Mouse (Mus musculus) kidney, embryonic 16.5 days (tissue): ENCODE measurements at regions not wholly inside any gene's neighbourhood (a gene's known extent, or its start where the extent isn't known, plus 50 kb on each side); places are given as distances from the start of the nearest gene placed in this dataset.

ENCODE experiments used
- ATAC-seq: fragments of 200-750 bp; cut with Nextera tagmentation; 2 replicates; pipeline ENCODE4 v1.8.0; 2017; ENCODE audit warnings: moderate TSS enrichment; ENCODE audit not compliant: low FRiP score, low TSS enrichment
- H3K27ac ChIP-seq: fragments of 300-500 bp; sonication (generic); 2 replicates; pipeline ENCODE4 v1.5.1; 2014; ENCODE audit warnings: low read length
- H3K27me3 ChIP-seq: fragments of 300-500 bp; sonication (generic); 2 replicates; pipeline ENCODE4 v1.6.1; 2014; ENCODE audit warnings: low read length, control low read depth, mixed read lengths; ENCODE audit not compliant: insufficient read depth
- H3K36me3 ChIP-seq: fragments of 300-500 bp; sonication (generic); 2 replicates; pipeline ENCODE4 v1.6.1; 2014; ENCODE audit warnings: low read length, control low read depth, mixed read lengths; ENCODE audit not compliant: insufficient read depth
- H3K4me1 ChIP-seq: fragments of 300-500 bp; sonication (generic); 2 replicates; pipeline ENCODE4 v1.6.1; 2014; ENCODE audit warnings: low read length, control low read depth, mixed read lengths; ENCODE audit not compliant: insufficient read depth
- H3K4me2 ChIP-seq: fragments of 300-500 bp; sonication (generic); replicated peaks from 2 replicates; pipeline ENCODE4 v1.6.1; 2014; ENCODE audit warnings: low read depth, low read length
- H3K4me3 ChIP-seq: fragments of 300-500 bp; sonication (generic); 2 replicates; pipeline ENCODE4 v1.5.1; 2014; ENCODE audit warnings: mild to moderate bottlenecking, low read length
- H3K9ac ChIP-seq: fragments of 300-500 bp; sonication (generic); replicated peaks from 2 replicates; pipeline ENCODE4 v1.6.1; 2014; ENCODE audit warnings: low read length
- H3K9me3 ChIP-seq: fragments of 300-500 bp; sonication (generic); 2 replicates; pipeline ENCODE4 v1.6.1; 2016; ENCODE audit warnings: low read length, control low read depth
- WGBS: fragments of 180-500 bp; shearing (Covaris S2); extraction: QIAGEN DNeasy Blood & Tissue Kit; methylation state at CpG from one replicate; pipeline ENCODE4 v1.1.7; 2014; 5-methylcytosine and 5-hydroxymethylcytosine counted together

GRCm38 (mm10) chr16:70260151-70260550 is 53.6 kb upstream of the Gbe1 start:
- no peaks in the 10 kb centered on the region for H3K27me3 ChIP-seq
- no peak overlapping the region for H3K4me2 ChIP-seq
- no peak for ATAC-seq
- H3K4me3 ChIP-seq, result no peak overlapping the region
- H3K36me3 ChIP-seq, result no peaks in the 10 kb centered on the region
- H3K27ac ChIP-seq, result no peak overlapping the region
- WGBS, result 34% methylated on average over 1 of the region's 1 CpGs
- H3K4me1 ChIP-seq, result no peaks in the 10 kb centered on the region
- no peaks in the 10 kb centered on the region for H3K9me3 ChIP-seq
- no peak overlapping the region for H3K9ac ChIP-seq
